Mouse (Mus musculus) CD4-positive, CD25-positive, alpha-beta regulatory T cell, adult 2 months (primary cell): Measurements from ENCODE around the gene Slc4a4.

Source experiments
- DNase-seq: peaks from one replicate; pipeline ENCODE4 v3.0.0-alpha.2; 2012; ENCODE audit warnings: low read depth, low spot score

Gene Slc4a4

DNA sequence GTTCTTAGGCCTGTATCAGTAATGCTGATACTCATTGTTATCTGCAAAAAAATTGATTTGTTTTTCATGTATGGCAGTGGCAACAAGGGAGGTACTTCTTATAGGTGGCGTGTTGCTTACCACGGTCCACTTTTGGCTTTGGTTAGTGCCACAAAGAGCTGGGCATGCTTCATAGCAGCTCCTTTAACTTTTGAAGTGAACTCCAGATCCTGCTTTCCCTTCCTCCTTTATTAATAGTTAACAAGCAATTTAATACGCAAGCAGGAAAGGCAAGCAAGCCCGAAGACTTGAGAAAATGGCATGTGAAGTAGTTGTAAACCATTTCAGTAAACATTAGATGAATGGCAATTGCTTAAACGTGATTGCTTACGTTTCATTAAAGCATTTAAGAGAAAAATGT is 113.2 kb downstream of the Slc4a4 start:
- DNase-seq = no peak

DNA sequence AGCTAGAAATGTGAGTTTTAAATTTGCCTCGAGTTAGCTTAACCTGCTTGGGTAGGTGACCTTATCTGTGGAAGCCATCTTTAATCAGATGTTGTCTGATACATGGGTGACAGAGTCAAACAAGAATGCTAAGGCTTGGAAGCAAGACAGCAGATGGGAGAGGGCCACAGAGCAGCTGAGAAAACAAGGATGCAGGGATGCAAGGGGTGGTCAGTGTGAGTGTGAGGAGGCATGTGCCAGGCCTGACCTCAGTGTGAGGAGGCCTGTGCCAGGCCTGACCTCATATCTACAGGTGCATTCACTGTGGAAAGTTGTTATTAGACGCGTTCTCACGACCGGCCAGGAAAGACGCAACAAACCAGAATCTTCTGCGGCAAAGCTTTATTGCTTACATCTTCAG is 114.0 kb downstream of the Slc4a4 start:
- DNase-seq = no peak

DNA sequence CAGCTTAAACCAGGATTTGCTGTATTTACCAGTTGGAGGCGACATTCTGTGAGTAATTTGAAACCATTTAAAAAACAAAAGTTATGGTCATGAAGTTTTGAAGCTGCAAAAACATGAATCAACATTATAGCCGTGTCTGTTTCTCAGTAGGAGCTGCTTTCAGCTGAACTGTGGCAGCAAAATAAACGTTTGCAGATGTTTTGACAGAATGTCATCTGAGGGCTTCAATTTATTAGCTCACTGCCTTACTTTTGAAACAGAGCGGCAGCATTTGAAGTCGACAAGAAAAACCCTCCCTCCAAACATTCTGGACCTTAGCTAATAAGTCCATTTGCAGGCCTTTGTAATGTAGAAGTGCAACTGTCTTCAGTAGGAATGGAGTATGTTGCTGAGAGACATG is 123.5 kb downstream of the Slc4a4 start:
- DNase-seq = no peak

DNA sequence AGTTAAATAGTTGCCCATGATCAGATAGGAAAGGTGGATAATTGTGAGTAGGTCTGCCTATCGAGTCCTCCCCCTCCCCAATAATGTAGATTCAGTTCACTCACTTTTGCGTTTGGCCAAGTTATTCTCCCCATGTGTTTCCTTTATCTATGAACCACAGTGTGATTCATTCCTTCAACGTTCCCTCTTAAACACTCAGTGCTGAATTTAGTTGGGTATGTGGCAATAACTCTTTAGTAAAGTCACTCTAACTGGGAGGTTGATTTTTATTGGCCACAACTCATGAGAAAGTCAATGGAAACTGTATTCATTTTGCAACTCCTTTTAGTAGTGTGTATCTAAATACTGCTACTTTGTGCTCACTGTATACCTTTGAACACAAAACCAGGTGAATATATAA is 125.8 kb downstream of the Slc4a4 start:
- no peak for DNase-seq

DNA sequence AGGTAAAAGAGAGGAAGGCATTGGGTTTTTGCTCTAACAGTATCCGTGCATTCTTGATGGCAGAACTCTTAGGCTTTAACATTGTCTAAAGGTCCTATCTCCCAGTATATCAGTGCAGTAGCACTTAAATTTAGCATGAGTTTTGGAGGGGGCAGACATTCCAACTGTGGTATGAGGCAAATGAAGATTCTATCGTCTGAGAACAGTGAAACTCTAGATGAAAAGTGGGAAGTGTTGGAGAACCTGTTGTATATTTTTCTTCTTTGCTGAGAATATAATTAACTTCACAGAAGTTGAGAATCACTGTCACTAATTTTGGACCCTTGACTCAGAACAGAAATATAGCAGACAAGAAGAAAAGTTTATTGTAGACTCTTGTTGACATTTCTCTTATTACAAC is 128.2 kb downstream of the Slc4a4 start:
- no peak for DNase-seq

DNA sequence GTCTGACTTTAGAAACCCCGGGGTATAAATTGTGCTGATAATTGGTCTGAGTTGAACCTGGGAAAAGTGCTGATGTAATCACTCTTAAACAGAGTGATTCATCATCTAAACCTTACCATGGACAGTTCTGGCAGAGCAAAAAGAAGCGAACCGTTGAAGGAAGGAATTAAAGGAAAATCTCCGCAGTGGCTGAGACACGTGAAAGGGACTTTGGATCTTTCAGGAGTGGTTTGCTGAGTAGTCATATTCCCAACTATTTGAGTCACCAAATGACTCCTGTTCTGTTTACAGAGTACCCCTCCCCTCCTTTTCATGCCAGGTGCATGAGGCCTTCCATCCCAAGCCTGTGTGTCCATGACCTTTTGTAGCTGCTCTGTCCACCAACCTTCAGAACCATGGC is 129.3 kb downstream of the Slc4a4 start:
- no peak for DNase-seq

DNA sequence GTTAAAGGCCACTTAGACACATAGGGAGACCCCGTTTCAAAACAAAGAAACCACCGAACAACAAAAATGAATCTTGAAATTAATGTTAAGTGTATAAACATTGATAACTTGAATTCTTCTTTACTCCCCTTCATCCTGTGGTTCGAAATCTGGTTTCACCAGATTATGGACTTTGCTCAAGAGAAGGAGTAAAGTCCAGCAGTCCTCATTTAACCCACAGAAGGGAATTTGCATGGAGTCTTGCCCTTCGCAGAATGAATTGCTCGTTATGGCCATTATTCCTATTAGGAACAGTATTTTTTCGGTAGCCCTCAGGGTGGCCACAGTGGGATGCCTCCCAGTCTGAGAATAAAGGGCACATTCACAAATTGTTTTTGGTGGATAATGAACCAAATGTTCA is 131.9 kb downstream of the Slc4a4 start:
- no peak for DNase-seq

DNA sequence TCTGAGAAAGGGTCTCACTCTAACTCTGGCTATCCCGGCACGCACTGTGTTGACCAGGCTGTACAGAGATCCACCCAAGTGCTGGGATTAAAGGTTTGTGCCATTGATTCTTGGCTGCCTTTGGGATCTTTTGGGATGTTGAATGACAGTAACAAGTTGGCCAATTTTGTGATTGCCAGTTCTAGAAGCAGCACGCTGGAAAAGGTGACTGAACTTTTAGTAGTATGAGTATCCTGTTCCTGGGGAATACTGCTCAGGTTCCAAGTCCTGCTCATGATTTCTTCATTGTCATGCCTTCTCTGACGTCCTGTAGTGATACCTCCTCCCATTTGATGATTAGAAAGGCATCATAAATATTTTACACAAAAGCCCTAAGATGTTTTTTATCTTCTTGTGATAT is 137.8 kb downstream of the Slc4a4 start:
- DNase-seq = no peak

DNA sequence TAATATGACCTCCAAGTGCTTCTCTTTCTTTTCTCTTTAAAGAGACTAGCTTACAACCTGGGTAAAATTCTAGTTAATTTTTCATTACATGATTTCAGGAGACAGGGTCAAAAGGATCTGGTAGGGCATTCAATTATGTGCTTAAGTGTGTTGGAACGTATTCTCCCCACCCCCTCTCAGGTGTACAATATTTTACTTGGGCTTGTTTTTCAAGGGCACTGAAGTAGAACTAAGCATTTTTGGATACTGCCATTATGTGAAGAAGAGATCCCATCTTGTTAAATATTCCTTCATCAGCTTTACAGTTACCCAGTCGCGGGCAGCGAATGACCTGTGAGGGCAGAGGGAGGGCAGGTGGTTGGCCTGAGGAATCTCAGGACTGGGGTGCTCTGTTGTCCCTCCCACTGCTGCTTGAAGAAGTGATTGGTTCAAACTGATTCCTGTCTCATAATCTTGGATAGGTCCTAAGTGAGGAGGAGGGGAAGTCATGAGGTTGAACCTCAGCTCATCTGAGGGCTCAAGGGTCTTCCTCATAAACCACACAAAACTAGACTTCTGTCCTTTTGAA is 141.0 kb downstream of the Slc4a4 start:
- DNase-seq = no peak

DNA sequence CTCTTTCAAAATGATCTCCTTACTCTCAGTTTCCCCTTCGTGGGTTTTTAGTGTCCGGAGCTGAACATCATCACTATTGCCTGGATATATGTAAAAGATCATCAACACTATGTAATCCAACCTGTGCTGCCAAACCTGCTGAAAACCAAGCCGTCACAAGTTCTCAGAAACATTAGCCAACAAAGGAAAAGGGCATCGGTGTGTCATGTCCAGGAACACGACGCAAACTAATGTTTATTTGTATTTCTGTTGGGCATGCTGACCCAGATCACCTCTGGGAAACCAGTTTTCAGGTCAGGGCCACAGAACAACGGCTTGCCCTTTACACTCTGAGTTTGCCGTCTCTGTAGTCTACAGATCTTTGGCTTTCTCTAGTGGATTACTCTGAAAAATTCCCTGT is 146.0 kb downstream of the Slc4a4 start:
- DNase-seq = no peak

DNA sequence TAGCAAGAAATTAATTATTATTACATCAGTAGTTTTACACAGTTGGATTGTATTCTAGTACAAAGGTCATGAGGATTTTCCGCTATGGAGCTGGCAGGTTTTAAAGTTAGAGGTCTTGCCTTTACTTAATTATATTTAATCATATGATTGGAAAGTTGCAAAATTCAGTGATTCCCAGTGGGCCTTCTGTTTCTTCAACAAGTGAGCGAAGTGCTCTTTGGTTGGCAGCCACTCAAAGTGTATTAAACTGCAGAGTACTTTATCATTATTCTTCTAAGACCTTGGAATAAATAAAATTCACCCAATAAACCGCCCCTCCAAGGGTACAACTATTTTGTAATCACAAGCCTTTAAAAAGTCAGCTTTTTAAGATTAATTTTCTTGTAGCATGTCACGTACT is 146.6 kb downstream of the Slc4a4 start:
- DNase-seq = no peak

DNA sequence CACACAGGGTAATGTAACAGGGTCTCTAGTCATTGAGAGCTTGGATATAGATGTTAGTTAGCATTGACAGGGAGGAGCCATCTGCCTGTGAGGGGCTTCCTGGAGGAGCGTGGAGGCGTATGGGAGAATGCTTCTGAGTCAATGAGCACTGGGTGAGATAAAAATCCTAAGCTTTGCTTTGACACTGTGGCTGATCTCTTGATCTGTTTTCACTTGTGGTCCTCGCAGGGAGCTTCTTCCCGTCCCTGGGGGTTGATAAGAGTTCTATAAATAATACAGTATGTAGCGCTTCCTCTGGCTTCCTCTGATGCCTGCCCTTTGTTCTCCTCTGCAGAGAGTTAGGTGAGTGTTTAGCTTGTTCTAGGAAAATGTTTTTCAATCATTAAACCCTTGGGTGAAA is 149.5 kb downstream of the Slc4a4 start:
- DNase-seq = peak; percentile 2

DNA sequence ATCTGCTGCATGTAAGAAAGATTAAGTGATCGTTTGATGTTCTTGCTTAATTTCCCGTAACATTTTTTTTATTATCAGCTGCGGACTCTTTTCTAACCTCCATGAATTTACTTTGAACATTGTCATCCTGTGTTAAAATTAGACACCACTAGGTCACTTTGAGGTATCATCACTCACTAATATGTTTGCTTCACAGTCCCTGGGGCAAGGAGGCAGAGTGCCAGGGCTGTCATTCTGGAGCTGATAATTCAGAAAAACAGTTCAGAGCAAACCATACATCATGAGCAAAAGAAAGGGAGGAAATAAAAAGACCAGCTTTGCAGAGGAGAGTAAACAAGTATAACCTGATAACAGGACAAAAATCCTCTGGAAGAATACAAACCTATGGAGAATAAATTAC is 154.2 kb downstream of the Slc4a4 start:
- no peak for DNase-seq

DNA sequence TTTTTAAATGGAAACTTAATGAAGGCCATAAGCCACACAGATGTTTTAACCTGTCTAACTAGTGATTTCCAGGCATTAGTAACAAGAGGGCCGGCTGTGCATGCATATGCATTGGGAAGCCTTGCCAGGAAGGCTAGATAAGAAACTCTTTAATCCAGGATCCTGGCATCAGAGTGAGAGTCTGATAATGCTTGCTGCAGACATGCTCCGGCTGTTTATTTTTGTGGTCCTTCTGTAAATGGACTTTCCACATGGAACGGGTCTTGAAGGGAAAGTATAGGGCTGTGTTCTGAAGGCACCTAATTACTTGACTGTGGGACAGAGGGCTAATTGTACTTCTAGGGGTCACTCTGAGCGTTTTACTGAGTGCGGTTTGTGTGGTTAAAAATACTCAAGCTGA is 157.2 kb downstream of the Slc4a4 start:
- no peak for DNase-seq

DNA sequence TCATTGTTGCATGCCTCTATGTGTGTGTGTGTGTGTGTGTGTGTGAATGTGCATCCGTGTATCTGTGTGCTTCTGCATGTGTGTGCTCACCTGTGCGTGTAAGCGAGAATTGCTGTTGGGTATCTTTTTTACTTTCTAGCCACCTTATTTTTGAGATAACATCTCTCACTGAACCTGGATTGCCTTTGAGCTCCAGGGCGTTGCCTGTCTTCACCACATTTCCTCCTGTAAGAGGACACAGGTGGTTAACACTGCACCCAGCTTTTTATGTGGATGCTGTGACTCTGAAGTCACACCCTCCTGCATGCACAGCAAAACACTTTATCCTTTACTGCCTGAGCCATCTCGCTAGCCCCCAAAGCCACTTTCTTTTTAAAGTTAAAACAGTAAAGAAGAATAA is 158.2 kb downstream of the Slc4a4 start:
- peak; percentile 6 for DNase-seq

DNA sequence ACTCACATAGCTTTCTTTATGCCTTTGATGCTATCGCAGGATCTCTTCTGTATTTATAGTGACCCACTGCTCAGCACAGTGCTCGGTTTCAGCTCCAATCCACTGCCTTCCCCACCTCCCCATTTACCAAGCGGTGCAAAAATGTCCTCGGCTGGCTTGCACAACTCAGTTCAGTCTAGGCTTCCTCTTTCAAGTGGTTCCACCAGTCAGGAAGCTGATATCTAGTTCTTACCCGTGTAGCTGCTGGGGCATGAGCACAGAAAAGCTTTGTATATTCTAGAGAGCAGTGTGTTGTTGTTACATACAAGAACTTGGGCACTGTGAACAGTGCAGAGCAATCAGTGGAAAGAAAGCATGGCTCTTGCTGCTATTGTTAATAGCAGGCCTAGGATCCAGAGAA is 165.0 kb downstream of the Slc4a4 start:
- no peak for DNase-seq

DNA sequence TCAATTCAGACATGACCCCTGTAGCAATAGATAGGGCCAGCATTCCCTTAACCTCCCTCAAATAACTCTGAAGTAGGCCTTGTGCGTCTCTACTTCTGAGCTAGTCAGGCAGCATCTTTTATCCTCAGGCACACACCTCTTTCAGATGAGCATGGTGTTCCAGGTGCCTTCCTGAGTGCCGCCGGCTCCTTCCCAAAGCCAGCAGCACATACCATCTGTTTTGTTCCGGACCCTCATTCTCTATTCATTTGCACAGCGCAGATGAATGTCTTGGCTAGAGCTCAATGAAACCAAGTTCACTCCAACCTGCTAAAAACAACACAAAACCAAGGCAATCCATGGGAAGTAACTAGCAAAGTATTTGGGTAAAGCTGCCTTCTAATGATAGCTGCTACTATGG is 165.6 kb downstream of the Slc4a4 start:
- DNase-seq = no peak

DNA sequence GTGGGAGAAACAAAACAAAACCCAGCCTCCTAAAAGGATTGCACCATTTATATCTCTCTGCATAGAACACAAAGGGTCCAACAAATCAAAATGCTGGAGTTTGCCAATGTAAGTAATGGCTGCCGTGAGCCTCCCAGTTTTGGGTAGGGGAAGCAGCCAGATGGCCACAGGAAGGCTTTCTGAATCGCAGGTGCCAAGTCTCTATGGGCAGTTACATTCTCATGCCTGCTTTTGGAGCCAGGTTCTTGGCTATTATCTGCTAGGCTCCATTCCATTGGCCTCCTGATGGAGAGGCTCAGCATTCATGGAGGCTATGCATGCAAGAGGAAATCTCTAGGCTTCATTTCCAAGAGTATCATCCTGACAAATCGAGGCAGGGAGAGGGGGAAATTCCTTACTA is 169.0 kb downstream of the Slc4a4 start:
- DNase-seq = no peak

DNA sequence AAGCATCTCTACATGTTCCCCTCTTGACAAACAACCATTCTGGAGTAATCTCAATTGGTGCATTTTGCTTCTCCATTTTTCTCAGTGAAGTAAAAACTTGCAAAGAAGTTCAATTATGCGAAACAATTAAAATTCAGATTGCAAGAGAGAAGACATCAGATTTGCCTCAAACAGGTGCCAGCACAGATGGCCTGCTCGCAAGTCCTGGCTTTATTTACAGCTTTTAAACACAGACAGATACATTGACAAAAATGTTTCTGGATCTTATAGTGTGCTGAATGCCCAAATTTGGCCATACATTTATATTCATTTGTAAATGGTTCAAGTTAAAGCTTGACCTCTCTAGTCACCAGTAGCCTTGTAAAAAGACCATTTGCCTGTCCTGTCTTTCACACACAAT is 169.8 kb downstream of the Slc4a4 start:
- DNase-seq = no peak

DNA sequence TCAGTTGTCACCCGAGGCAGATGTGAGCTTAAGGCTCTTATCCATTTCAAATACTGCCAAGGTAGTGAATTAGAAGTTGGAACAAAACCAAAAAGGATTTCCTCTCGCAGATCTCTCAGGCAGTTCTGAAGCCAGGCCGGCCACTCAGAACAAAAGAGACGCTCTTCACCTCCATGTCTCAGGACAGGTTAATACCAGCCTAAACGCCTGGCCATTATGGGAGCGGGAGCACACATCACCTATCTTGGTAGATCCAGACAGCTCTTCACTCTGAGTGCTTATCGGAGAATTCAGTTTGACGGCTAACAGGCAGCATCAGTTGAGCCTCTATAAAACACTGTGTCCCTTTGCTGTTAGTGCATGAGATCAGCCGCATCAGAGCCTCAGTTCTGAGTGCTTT is 174.5 kb downstream of the Slc4a4 start:
- no peak for DNase-seq

DNA sequence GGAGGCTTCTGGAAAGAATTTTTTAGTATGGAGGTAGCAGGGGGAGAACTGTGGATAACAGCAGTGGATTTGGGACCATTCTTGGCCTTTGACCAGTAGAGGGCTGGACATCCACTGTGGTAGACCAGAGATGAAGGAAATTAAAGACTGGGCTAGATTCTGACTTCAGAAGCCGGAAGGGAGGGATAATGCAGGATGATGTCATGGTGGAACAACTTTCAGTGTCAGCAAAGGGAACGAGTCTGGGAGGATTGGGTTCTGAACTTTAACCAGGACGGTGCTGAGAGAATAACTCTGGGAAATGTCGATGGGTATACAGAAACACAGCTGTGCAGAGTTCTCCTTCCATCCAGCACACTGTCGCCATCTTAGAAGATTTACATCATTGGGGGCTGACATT is 175.7 kb downstream of the Slc4a4 start:
- DNase-seq = no peak

DNA sequence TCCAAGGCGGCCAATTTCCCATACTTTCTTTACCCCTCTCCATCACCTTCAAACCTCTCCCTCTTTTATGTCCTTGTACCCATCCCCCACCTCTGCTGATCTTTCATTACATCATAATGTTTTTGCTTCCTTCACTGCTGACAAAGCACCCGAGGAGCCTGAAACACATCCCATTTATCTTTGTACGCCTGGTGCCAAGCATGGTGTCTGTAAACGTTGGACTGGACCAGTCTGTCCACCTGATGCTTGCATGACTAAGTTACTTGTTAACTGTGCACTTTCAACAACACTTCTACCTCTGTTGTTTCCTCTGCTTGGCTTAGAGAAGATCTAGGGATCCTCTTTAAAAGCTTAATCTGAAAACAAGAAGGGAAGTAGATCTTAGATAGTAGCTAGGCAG is 180.5 kb downstream of the Slc4a4 start:
- no peak for DNase-seq

DNA sequence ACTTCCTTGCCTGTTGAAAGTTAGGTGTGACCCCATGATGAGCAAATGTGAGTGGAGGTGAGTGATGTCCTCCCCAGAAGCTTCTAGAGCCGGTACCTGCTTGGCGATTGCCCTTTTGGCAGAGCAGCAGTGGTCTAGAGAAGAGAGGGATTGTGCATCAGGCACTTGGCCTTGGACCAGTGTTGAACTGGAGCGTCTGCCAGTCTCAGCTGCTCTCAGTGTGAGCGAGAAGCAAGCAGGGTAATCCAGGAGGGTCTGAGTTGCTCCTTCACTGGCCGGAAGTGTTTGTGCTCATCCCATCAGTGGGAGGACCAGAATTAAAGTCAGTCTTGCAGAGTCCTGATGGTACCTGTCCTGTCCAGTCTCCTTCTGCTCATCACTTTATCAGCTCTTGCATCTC is 181.5 kb downstream of the Slc4a4 start:
- DNase-seq = no peak

DNA sequence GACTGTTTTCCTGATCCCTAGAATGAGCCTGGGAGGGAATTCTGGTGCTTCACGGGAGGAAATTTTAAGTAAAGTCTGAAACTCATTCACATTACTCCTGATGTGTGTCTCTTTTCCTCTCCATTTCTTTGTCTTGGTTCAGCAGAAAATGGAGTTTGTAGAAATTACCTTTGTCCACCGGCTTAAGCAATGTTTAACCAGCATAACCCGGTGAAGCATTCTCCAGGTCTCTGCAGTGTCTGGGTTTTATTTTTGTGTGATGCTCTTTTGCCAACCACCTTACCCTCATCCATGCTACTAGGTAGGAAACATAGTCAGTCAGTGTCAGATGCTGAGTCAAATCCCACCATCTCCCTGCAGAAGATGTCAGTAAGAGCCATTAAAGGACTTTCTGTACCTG is 183.4 kb downstream of the Slc4a4 start:
- DNase-seq = no peak

DNA sequence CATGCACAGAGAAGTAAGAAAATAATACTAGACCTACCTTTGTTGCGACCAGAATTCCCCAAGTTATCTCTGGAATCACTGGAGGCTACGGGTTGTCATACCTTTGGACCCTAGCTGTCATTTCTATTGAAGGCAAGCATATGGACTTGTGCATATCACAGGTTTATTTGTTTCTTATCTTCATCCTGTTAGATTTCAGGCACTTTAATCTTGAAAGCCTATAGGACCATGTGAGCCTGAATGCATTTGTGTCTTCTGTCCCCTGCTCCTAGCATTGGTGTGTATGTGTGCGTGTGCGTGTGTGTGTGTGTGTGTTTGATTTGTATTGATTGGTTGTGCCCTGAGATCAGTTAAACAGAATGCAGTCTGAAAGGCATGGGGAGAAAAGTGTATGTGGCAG is 185.3 kb downstream of the Slc4a4 start:
- no peak for DNase-seq
